ENCODE assay signal across 8 mouse cellular contexts in genomic region chr13:51170691-51171680, GRCm38 (mm10). TPM values are rescaled to one million over a fixed set of nuclear protein-coding genes. Genes with fewer than 3 reads are reported as not detected.
DNase-seq lines count a peak whose midpoint lies in the region; ATAC-seq and TF ChIP-seq lines count a peak whose summit lies in the region.

TSS of gene Nxnl2 (plus strand) at chr13:51171022.

- peaks cover 55% of the 10 kb centered on the region for H3K27me3 ChIP-seq in E14TG2a.4 (ENCODE audit: insufficient read depth, low read length)

- ATAC-seq in megakaryocyte-erythroid progenitor cell, adult 5-6 weeks (replicated peaks; ENCODE audit: low FRiP score, low TSS enrichment, poor library complexity, severe bottlenecking) = peak; percentile 66

- no peaks in the 10 kb centered on the region for H3K36me3 ChIP-seq in E14TG2a.4 (ENCODE audit: insufficient read depth, low read length)

- no peak for TF ChIP-seq POLR2A in embryonic fibroblast, embryonic 13.5 days (IDR thresholded peaks at IDR 0.05; ENCODE audit: low read depth, low read length)

- no peak within 1 kb of the TSS for H3K27ac ChIP-seq in embryonic fibroblast, embryonic 13.5 days (ENCODE audit: insufficient read depth, low read length)

- no peaks in the 10 kb centered on the region for H3K9me3 ChIP-seq in E14TG2a.4 (ENCODE audit: low read length)

- peaks cover 49% of the 10 kb centered on the region for H3K4me1 ChIP-seq in E14TG2a.4 (replicated peaks; ENCODE audit: low read depth, low read length)
- no peaks in the 10 kb centered on the region for H3K4me1 ChIP-seq in embryonic fibroblast, embryonic 13.5 days (ENCODE audit: control insufficient read depth, insufficient read depth, low read length)

- H3K4me3 ChIP-seq in E14TG2a.4 (replicated peaks; ENCODE audit: low read length) = peak within 1 kb of the TSS; percentile 82
- peak within 1 kb of the TSS; percentile 17 for H3K4me3 ChIP-seq in embryonic fibroblast, embryonic 13.5 days (ENCODE audit: insufficient read depth, low read length)

- peak; percentile 19; the same call in 1 of the 2 replicates for TF ChIP-seq CTCF in E14TG2a.4 (conservative IDR thresholded peaks at IDR 0.05; ENCODE audit: low read length)
- peak; percentile 45; the same call in 1 of the 2 replicates for TF ChIP-seq CTCF in embryonic fibroblast, embryonic 13.5 days (IDR thresholded peaks at IDR 0.05; ENCODE audit: borderline replicate concordance, insufficient read depth, low read length)

- peak; percentile 70 for DNase-seq in adrenal gland, postnatal 10 days
- DNase-seq in heart, postnatal 36 days = peak; percentile 49
- peak; percentile 19 to 35 for DNase-seq in left cerebral cortex, postnatal 36 days (ENCODE audit: low spot score in 2 of 2)
- peak; percentile 32 for DNase-seq in right cerebral cortex, postnatal 25 days
- DNase-seq in urinary bladder, postnatal 36 days (ENCODE audit: low spot score in 2 of 2) = peak; percentile 45 to 61

- intact Hi-C loops in heart, postnatal 36 days (cut with DNase I) = loop anchor here (2.0 to 5.0 kb wide), 4 partner anchors 68 to 222 kb away; no protein-coding TSS in a partner anchor
- intact Hi-C loops in left cerebral cortex, postnatal 36 days (cut with DNase I) = no loop called here

RNA-seq across cellular contexts. Expression of gene Nxnl2, which starts in this region (rescaled TPM):
- total RNA-seq in adrenal gland, postnatal 10 days (2021) = under 1 TPM; 0.81 to 0.91 TPM
- polyA plus RNA-seq in embryonic fibroblast, embryonic 13.5 days (2011; ENCODE audit: insufficient read length, low read depth, missing spikeins) = 0.84 TPM in 1 of 2 replicates, not detected in the other
- under 1 TPM; 0.64 to 0.84 TPM for total RNA-seq in heart, postnatal 36 days (2021)
- under 1 TPM; 0.37 to 0.93 TPM for total RNA-seq in left cerebral cortex, postnatal 36 days (2021)
- total RNA-seq in megakaryocyte-erythroid progenitor cell, adult 5-6 weeks (2014; fragmentation: Nextera tagmentation) = not detected in 2 replicates
- not detected in 2 replicates for total RNA-seq in megakaryocyte-erythroid progenitor cell, adult 5-6 weeks (2017)

Comparison
In these comparisons a context has a peak if more than half of its experiments do, and no peak if none do; other contexts are left out.
1. Peak in DNase-seq in adrenal gland, postnatal 10 days; RNA of the gene not detected or under 1 TPM.
2. Peak in DNase-seq in heart, postnatal 36 days; RNA of the gene not detected or under 1 TPM.
3. Peak in DNase-seq in left cerebral cortex, postnatal 36 days; RNA of the gene not detected or under 1 TPM.
4. Peak in ATAC-seq in megakaryocyte-erythroid progenitor cell, adult 5-6 weeks; RNA of the gene not detected or under 1 TPM.